Mouse (Mus musculus) lung, embryonic 16.5 days (tissue): ENCODE data around the gene Tada2b. TPM values are rescaled to one million over a fixed set of nuclear protein-coding genes. Genes with fewer than 3 reads are reported as not detected.
A peak's percentile ranks its signal among the peaks of the same experiment; 100 is the strongest.

Experiments
- ATAC-seq: fragments of 200-750 bp; cut with Nextera tagmentation; 2 replicates; pipeline ENCODE4 v1.8.0; 2017; ENCODE audit warnings: low read depth, mild to moderate bottlenecking, moderate library complexity
- H3K27ac ChIP-seq: fragments of 300-500 bp; sonication (generic); 2 replicates; pipeline ENCODE4 v1.5.1; 2014; ENCODE audit warnings: mild to moderate bottlenecking, control low read depth, low read length
- H3K27me3 ChIP-seq: fragments of 300-500 bp; sonication (generic); 2 replicates; pipeline ENCODE4 v1.6.1; 2014; ENCODE audit warnings: low read depth, low read length, mixed read lengths; ENCODE audit not compliant: control insufficient read depth, insufficient read depth
- H3K36me3 ChIP-seq: fragments of 300-500 bp; sonication (generic); 2 replicates; pipeline ENCODE4 v1.6.1; 2014; ENCODE audit warnings: low read length; ENCODE audit not compliant: control insufficient read depth, insufficient read depth
- H3K4me1 ChIP-seq: fragments of 300-500 bp; sonication (generic); replicated peaks from 2 replicates; pipeline ENCODE4 v1.6.1; 2014; ENCODE audit warnings: low read length, mixed read lengths; ENCODE audit not compliant: control insufficient read depth, insufficient read depth
- H3K4me2 ChIP-seq: fragments of 300-500 bp; sonication (generic); 2 replicates; pipeline ENCODE4 v1.6.1; 2014; ENCODE audit warnings: low read depth, low read length, control low read depth
- H3K4me3 ChIP-seq: fragments of 300-500 bp; sonication (generic); 2 replicates; pipeline ENCODE4 v1.5.1; 2014; ENCODE audit warnings: mild to moderate bottlenecking, low read length, control low read depth
- H3K9ac ChIP-seq: fragments of 300-500 bp; sonication (generic); 2 replicates; pipeline ENCODE4 v1.6.1; 2014; ENCODE audit warnings: low read length, control low read depth
- H3K9me3 ChIP-seq: fragments of 300-500 bp; sonication (generic); 2 replicates; pipeline ENCODE4 v1.6.1; 2016; ENCODE audit warnings: low read length; ENCODE audit not compliant: control insufficient read depth
- WGBS: fragments of 180-500 bp; shearing (Covaris S2); extraction: QIAGEN DNeasy Blood & Tissue Kit; methylation state at CpG from one replicate; pipeline ENCODE4 v1.1.7; 2014; 5-methylcytosine and 5-hydroxymethylcytosine counted together
- polyA plus RNA-seq: library from polyadenylated mRNA; unstranded; fragments of >200 nt; fragmentation: Nextera tagmentation; extraction: Ambion mirVana; gene quantifications from 2 replicates; pipeline ENCODE4 v1.2.1, GENCODE M21; 2015

The Tada2b gene
- polyA plus RNA-seq, 1 experiment from 2014 or later, result 1.8 TPM

DNA sequence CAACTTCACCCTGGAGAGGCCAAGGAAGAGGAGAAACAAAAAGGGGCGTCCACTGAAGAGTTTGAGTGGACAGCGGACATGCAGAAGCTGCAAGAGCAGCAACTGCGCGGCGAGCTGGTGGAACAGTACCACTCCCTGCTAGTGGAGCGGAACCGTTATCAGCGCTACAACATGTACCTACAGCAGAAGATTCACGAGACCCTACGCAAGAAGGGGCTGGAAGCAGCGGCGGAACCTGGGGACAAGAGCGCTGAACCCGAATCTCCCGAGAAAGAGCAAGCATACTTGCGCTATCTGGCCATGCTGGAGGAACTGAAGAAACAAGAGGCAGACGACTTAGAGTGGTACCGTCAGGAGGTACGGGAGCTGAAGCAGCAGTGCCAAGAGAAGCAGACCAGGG lies 1.2 kb upstream of the Tada2b start:
- no peak overlapping the region for H3K27ac ChIP-seq
- peaks cover 15% of the 10 kb centered on the region for H3K27me3 ChIP-seq
- H3K9me3 ChIP-seq, result no peaks in the 10 kb centered on the region
- H3K4me2 ChIP-seq, result peak overlapping the region; percentile 97
- WGBS, result 29% methylated on average over 19 of the region's 19 CpGs
- H3K4me3 ChIP-seq, result peak overlapping the region; percentile 62
- H3K36me3 ChIP-seq, result no peaks in the 10 kb centered on the region
- H3K9ac ChIP-seq, result peak overlapping the region; percentile 54; the same call in 1 of the 2 replicates
- peaks cover 18% of the 10 kb centered on the region for H3K4me1 ChIP-seq
- no peak for ATAC-seq

DNA sequence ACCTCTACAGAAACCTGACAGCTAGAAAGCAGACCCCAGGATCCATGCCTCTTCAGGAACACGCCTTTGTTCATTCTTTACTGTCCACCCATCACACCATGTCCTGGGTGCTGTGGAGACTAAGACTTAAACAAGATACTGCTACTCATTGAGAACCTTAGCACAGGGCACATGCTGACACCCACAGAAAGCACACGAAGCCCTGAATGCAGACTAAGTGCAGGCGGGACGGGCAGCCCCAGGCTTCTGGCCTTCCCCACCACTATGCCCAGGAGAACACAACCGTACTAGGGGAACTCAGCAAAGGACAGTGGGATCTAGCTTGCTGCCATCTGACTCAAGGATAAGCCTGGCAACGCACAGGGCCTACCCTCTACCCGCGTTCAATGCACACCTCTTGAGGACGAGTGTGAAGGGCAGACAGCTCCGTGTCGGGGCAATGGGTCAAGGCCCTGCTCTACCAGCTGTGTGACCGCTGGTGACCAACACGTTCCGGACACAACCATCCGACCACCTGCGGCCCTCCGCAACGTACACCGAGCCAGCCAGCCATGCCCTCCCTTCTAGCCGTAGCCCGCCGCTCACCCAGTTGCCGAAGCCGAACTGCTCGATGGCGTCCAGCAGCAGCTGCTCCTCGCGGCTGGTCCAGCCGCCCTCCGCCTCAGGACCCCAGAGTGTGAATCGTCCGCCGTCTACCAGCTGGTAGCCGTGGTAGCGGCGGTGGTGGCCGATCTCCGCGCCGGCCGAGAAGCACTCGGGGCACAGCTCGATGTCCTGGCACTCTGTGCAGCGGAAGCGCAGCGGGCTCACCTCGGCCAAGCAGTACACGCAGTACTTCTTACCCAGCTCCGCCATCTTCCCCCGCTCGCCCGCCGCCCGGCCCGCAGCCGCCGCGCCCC lies 633 bp downstream of the Tada2b start:
- H3K27me3 ChIP-seq, result peaks cover 15% of the 10 kb centered on the region
- H3K4me1 ChIP-seq, result peaks cover 29% of the 10 kb centered on the region
- peak overlapping the region; percentile 54; the same call in 1 of the 2 replicates for H3K27ac ChIP-seq
- H3K9me3 ChIP-seq, result no peaks in the 10 kb centered on the region
- 2% methylated on average over 51 of the region's 58 CpGs for WGBS
- peak; percentile 60 for ATAC-seq
- H3K36me3 ChIP-seq, result no peaks in the 10 kb centered on the region
- H3K4me2 ChIP-seq, result peak overlapping the region; percentile 89
- peak overlapping the region; percentile 94 for H3K4me3 ChIP-seq
- peak overlapping the region; percentile 90 for H3K9ac ChIP-seq

DNA sequence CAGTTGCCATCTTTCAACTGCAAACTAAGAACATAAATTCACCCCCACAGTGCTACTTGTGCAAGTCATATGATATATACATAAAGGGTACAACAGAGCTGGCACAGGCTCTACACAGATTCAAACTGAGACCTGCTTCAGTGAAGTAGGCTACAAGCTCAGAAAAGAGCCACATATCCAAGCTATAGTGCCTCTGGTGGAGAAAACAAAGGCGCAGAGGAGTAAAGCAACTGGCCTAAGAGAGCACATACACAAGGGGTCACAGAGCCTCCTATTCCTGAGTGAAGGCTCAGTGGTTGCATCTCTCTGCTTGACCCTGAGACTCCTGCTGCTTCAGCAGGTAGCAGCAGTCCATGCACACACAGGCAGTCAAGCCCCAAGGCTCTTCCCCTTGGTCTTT lies 3.0 kb downstream of the Tada2b start:
- 57% methylated on average over 1 of the region's 1 CpGs for WGBS
- no peak for ATAC-seq

DNA sequence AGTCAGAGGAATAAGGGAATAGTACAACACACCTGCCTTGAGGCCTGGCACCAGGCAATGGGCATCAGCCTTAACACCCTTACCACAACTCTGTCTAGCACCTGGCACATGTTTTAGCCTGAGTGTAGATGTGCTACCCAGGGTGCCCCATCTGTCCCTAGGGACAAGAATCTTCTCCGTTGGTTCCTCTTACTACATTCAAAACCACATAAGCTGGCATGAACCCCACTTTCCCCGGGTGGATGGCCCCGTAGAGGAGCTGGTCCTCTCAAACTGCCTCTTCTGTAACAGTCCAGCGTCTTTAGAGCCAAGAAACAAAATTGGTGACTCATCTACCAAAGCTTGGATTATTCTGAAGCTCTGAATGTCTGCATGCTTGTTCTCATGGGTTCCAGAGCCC lies 3.7 kb downstream of the Tada2b start:
- no peak overlapping the region for H3K4me3 ChIP-seq
- H3K36me3 ChIP-seq, result 0 out of 2 replicates have a peak, but pooled peaks cover 1% of the 10 kb centered on the region
- H3K9me3 ChIP-seq, result no peaks in the 10 kb centered on the region
- peaks cover 6% of the 10 kb centered on the region for H3K27me3 ChIP-seq
- no peak overlapping the region for H3K4me2 ChIP-seq
- no peak for ATAC-seq
- no peak overlapping the region for H3K9ac ChIP-seq
- H3K27ac ChIP-seq, result no peak overlapping the region
- H3K4me1 ChIP-seq, result peaks cover 29% of the 10 kb centered on the region
- WGBS, result 88% methylated on average over 4 of the region's 4 CpGs

More for the DNA sequence above, 3.0 kb downstream of the Tada2b start:
- Histone ChIP-seq H3K9ac (no peak overlapping the region), H3K27ac (no peak overlapping the region), H3K4me2 (no peak overlapping the region), H3K27me3 (peaks cover 13% of the 10 kb centered on the region), H3K4me1 (peaks cover 29% of the 10 kb centered on the region), H3K9me3 (no peaks in the 10 kb centered on the region), H3K4me3 (no peak overlapping the region), H3K36me3 (no peaks in the 10 kb centered on the region)

DNA sequence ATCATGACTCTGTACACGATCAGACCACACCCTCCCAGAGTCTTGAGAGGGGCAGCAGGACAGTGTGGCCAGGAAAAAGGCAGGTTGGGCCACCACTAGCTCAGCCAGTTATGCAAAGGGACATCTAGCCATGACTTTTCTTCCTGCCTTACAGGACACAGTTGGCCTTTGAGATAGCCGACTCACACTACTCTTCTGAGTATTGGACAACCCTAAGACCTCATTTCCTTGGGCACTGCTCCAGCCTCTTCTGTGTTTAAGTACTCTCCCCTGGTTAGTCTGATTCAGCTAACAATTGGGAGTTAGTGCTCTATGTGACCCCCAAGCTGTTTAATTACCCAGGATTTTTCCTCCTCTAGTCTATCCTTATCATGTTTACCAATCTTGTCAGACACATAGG lies 4.3 kb downstream of the Tada2b start:
- H3K4me3 ChIP-seq, result no peak overlapping the region
- peaks cover 24% of the 10 kb centered on the region for H3K4me1 ChIP-seq
- H3K36me3 ChIP-seq, result 0 out of 2 replicates have a peak, but pooled peaks cover 3% of the 10 kb centered on the region
- H3K9me3 ChIP-seq, result no peaks in the 10 kb centered on the region
- H3K9ac ChIP-seq, result no peak overlapping the region
- WGBS, result 58% methylated on average over 2 of the region's 2 CpGs
- H3K4me2 ChIP-seq, result no peak overlapping the region
- no peak overlapping the region for H3K27ac ChIP-seq
- no peak for ATAC-seq
- H3K27me3 ChIP-seq, result 0 out of 2 replicates have a peak, but pooled peaks cover under 1% of the 10 kb centered on the region

DNA sequence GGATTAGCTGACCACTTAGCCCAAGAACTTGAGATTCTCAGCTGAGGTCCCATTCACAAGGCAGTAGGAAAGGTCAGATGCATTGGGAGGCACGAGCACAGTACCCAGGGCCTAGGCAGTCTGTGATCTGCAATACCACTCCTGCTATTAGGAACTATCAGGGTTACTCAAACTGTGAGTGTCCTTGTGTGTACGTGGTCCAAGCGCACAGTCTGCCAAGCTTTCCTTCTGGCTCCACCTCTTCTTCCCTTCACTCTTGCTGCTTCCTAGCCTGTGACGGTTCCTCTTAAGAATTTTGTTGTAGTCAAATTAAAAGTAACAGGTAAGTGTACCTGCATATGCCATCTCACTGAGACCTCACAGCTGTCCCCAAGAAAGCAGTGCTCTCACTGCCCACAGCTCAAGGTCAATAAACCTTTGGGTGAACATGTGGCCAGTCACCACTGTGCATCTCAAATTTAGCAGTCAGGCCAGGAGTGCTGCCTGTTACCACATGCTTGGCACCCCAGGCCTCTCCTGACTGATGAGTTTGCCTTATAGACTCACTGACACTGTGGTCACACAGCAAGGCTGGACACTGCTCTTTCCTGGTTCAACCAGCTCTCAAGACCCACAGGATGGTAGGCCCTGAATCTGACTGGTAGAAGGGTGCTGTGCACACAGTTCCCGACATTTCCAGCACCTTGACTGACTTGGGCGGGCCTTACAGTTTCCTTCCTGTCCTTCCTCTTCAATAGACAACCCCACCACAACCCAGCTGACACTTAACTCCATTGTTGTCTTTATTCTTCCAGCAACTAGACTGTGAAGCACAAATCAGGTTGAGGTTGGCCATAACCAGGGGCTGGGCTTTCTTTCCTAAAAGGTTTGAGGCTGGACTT lies 5.3 kb downstream of the Tada2b start:
- 79% methylated on average over 6 of the region's 6 CpGs for WGBS
- H3K27me3 ChIP-seq, result no peaks in the 10 kb centered on the region
- 0 out of 2 replicates have a peak, but pooled peaks cover 5% of the 10 kb centered on the region for H3K36me3 ChIP-seq
- H3K9ac ChIP-seq, result no peak overlapping the region
- ATAC-seq, result no peak
- no peak overlapping the region for H3K27ac ChIP-seq
- no peaks in the 10 kb centered on the region for H3K9me3 ChIP-seq
- peaks cover 22% of the 10 kb centered on the region for H3K4me1 ChIP-seq
- H3K4me3 ChIP-seq, result no peak overlapping the region
- no peak overlapping the region for H3K4me2 ChIP-seq

DNA sequence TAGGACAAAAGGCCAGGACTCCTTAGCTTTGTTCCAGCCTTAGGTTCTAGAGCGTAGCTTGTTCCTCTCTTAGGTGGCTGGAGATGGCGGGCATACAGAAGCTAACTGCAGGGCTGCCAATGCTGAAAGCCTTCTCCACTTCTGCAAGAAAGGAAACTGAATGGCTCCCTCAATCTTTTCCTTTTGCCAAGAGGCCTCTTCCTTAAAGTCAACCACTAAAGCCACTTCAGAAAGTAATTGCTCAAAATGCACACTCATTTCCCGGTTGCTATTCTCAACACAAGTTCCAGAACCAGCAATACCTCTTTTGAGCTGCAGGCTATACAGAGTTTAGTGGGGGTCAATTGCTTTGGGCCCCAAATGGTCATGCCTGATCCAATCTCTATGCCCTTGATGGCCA lies 6.6 kb downstream of the Tada2b start:
- no peaks in the 10 kb centered on the region for H3K9me3 ChIP-seq
- H3K27me3 ChIP-seq, result no peaks in the 10 kb centered on the region
- ATAC-seq, result no peak
- H3K4me3 ChIP-seq, result no peak overlapping the region
- H3K4me2 ChIP-seq, result no peak overlapping the region
- no peak overlapping the region for H3K9ac ChIP-seq
- H3K36me3 ChIP-seq, result peaks cover 14% of the 10 kb centered on the region
- H3K27ac ChIP-seq, result no peak overlapping the region
- WGBS, result 91% methylated on average over 3 of the region's 3 CpGs
- H3K4me1 ChIP-seq, result peaks cover 14% of the 10 kb centered on the region

DNA sequence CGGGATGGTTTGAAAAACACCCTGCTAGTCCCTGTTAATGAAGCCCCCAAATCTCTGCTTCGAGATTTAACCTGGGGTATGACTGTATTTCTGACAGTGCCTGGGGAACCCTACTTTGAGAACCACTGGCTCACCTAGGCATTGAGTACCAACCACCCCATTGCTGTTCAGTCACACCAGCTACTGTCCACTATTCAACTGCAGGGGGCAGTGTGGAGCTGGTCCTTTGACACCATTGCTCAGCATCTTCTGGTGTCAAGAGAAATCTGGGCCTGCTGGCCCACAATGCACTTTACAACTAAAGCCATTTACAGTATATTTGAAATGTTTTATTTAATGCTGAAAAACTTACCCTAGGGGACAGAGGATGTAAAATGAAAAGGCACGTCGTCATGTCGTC lies 9.8 kb downstream of the Tada2b start:
- 85% methylated on average over 5 of the region's 5 CpGs for WGBS
- H3K9me3 ChIP-seq, result no peaks in the 10 kb centered on the region
- H3K4me1 ChIP-seq, result peaks cover 5% of the 10 kb centered on the region
- no peak for ATAC-seq
- no peaks in the 10 kb centered on the region for H3K27me3 ChIP-seq
- H3K4me3 ChIP-seq, result no peak overlapping the region
- H3K36me3 ChIP-seq, result peaks cover 24% of the 10 kb centered on the region
- H3K9ac ChIP-seq, result no peak overlapping the region
- H3K27ac ChIP-seq, result no peak overlapping the region
- H3K4me2 ChIP-seq, result no peak overlapping the region
